Mouse (Mus musculus): ENCODE data around the gene Fbxo5. TPM values are rescaled to one million over a fixed set of nuclear protein-coding genes. Genes with fewer than 3 reads are reported as not detected.

Fbxo5 gene
- polyA plus RNA-seq, 1 experiment from 2014 or later = 75.1 TPM

DNA sequence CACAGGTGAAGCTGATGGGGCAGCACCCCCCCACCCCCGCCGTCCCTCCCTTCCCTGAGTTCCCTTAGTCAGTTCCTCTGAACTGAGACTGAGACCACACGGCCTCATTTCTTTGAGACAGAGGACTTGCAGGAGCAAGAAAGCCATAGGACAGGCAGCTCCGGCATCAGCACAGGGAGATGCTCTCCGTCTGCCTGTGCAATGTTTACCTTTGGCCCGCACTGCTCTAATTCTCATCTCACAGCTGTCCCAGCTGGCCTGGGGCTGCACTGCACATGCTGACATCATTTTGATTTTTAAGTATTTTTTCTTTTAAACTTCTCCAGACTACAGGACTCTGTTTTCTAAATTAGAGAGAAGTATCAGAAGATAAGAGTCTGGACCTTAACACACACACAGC lies 2.5 kb downstream of the Fbxo5 start:
- DNase-seq (ENCODE audit: low spot score) (no peak), ATAC-seq (ENCODE audit: insufficient read depth, low FRiP score, low TSS enrichment) (no peak)
- Histone ChIP-seq H3K27ac (ENCODE audit: low read depth, low read length) (no peak overlapping the region), H3K36me3 (ENCODE audit: control insufficient read depth, insufficient read depth, low read length) (0 out of 2 replicates have a peak, but pooled peaks cover 2% of the 10 kb centered on the region), H3K9ac (ENCODE audit: low read length) (no peak overlapping the region), H3K4me1 (ENCODE audit: control insufficient read depth, insufficient read depth, low read length) (peaks cover 7% of the 10 kb centered on the region), H3K9me3 (ENCODE audit: control insufficient read depth, low read length) (no peaks in the 10 kb centered on the region), H3K27me3 (ENCODE audit: control insufficient read depth, insufficient read depth, low read length) (no peaks in the 10 kb centered on the region), H3K4me2 (ENCODE audit: low read depth) (peak overlapping the region; percentile 35), H3K4me3 (ENCODE audit: low read depth, low read length) (peak overlapping the region; percentile 74)
- 38% methylated on average over 6 of the region's 6 CpGs for WGBS

- Histone ChIP-seq H3K9me3 (ENCODE audit: control insufficient read depth, low read length) (no peaks in the 10 kb centered on the region), H3K4me3 (ENCODE audit: low read depth, low read length) (no peak overlapping the region), H3K27ac (ENCODE audit: low read depth, low read length) (no peak overlapping the region), H3K36me3 (ENCODE audit: control insufficient read depth, insufficient read depth, low read length) (0 out of 2 replicates have a peak, but pooled peaks cover 2% of the 10 kb centered on the region), H3K27me3 (ENCODE audit: control insufficient read depth, insufficient read depth, low read length) (no peaks in the 10 kb centered on the region), H3K4me1 (ENCODE audit: control insufficient read depth, insufficient read depth, low read length) (peaks cover 7% of the 10 kb centered on the region), H3K4me2 (ENCODE audit: low read depth) (no peak overlapping the region), H3K9ac (ENCODE audit: low read length) (no peak overlapping the region)
- DNase-seq (ENCODE audit: low spot score) (no peak), ATAC-seq (ENCODE audit: insufficient read depth, low FRiP score, low TSS enrichment) (no peak)
- 97% methylated on average over 1 of the region's 1 CpGs for WGBS
Observed at GRCm38 (mm10) chr10:5800490-5800889, 4.9 kb downstream of the Fbxo5 start.

- Histone ChIP-seq H3K4me3 (ENCODE audit: low read depth, low read length) (no peak overlapping the region), H3K9ac (ENCODE audit: low read length) (no peak overlapping the region), H3K4me2 (ENCODE audit: low read depth) (no peak overlapping the region), H3K27ac (ENCODE audit: low read depth, low read length) (no peak overlapping the region), H3K9me3 (ENCODE audit: control insufficient read depth, low read length) (no peaks in the 10 kb centered on the region), H3K4me1 (ENCODE audit: control insufficient read depth, insufficient read depth, low read length) (peaks cover 6% of the 10 kb centered on the region), H3K27me3 (ENCODE audit: control insufficient read depth, insufficient read depth, low read length) (no peaks in the 10 kb centered on the region), H3K36me3 (ENCODE audit: control insufficient read depth, insufficient read depth, low read length) (0 out of 2 replicates have a peak, but pooled peaks cover 2% of the 10 kb centered on the region)
- DNase-seq (ENCODE audit: low spot score) (no peak), ATAC-seq (ENCODE audit: insufficient read depth, low FRiP score, low TSS enrichment) (no peak)
- 93% methylated on average over 4 of the region's 4 CpGs for WGBS
Observed at GRCm38 (mm10) chr10:5798069-5798468, 7.3 kb downstream of the Fbxo5 start.

DNA sequence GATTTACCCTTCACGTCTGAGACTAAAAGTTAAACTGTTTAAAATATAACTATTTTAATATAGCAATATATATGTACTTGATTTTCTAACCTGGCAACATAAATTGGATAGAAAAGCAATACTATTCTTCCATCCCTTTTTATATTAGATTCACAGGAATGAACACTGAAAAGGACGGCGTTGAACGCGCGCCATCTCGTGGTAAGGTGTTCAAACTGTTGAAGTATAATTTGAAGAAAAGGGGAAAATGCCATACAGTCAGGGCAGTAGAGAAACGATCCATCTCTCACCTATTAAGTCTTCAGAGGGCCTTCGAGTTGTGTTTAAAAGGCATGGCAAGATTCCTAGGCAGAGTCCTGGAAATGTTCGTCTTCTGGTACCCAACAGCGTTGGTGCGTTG lies 14.7 kb downstream of the Fbxo5 start:
- H3K9me3 ChIP-seq (ENCODE audit: control insufficient read depth, low read length) = no peaks in the 10 kb centered on the region
- no peaks in the 10 kb centered on the region for H3K27me3 ChIP-seq (ENCODE audit: control insufficient read depth, insufficient read depth, low read length)
- no peak overlapping the region for H3K27ac ChIP-seq (ENCODE audit: low read depth, low read length)
- no peak overlapping the region for H3K4me2 ChIP-seq (ENCODE audit: low read depth)
- H3K36me3 ChIP-seq (ENCODE audit: control insufficient read depth, insufficient read depth, low read length) = no peaks in the 10 kb centered on the region
- H3K4me3 ChIP-seq (ENCODE audit: low read depth, low read length) = no peak overlapping the region
- ATAC-seq (ENCODE audit: insufficient read depth, low FRiP score, low TSS enrichment) = no peak
- whole genome bisulfite sequencing = 26% methylated on average over 12 of the region's 12 CpGs
- no peak overlapping the region for H3K9ac ChIP-seq (ENCODE audit: low read length)
- H3K4me1 ChIP-seq (ENCODE audit: control insufficient read depth, insufficient read depth, low read length) = no peaks in the 10 kb centered on the region
- peak; percentile 59 for DNase-seq (ENCODE audit: low spot score)

DNA sequence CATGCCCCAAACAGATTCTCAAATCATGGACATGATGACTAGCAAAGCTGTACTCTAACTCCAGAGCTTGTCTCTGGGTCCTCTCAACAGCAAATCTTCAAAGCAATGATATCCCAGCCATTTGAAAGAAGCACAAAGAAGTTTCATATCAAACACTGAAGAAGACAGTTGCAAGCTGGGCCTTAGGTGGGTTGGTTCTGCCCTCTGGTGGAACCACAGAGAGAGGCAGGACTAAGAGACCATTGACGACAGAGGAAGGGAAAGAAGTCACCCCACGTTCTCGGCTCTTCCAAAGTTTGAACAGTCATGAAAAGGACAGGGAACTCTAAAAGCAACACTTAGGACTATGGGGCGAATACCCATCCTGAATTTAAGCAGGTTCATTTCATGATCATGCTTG lies 18.5 kb downstream of the Fbxo5 start:
- H3K27me3 ChIP-seq (ENCODE audit: control insufficient read depth, insufficient read depth, low read length) = no peaks in the 10 kb centered on the region
- no peak overlapping the region for H3K9ac ChIP-seq (ENCODE audit: low read length)
- no peak overlapping the region for H3K4me2 ChIP-seq (ENCODE audit: low read depth)
- H3K4me3 ChIP-seq (ENCODE audit: low read depth, low read length) = no peak overlapping the region
- no peaks in the 10 kb centered on the region for H3K9me3 ChIP-seq (ENCODE audit: control insufficient read depth, low read length)
- DNase-seq (ENCODE audit: low spot score) (no peak), ATAC-seq (ENCODE audit: insufficient read depth, low FRiP score, low TSS enrichment) (no peak)
- H3K36me3 ChIP-seq (ENCODE audit: control insufficient read depth, insufficient read depth, low read length) = no peaks in the 10 kb centered on the region
- 31% methylated on average over 4 of the region's 4 CpGs for WGBS
- no peaks in the 10 kb centered on the region for H3K4me1 ChIP-seq (ENCODE audit: control insufficient read depth, insufficient read depth, low read length)
- no peak overlapping the region for H3K27ac ChIP-seq (ENCODE audit: low read depth, low read length)

Other genes starting within 250 kb of the Fbxo5 start
- gene Myct1, start 211.8 kb downstream of the Fbxo5 start, polyA plus RNA-seq (2014; fragmentation: Nextera tagmentation; extraction: Ambion mirVana) = 2.1 and 2.4 TPM in 2 replicates
- 0.26 and 0.29 TPM in 2 replicates for gene Vip, start 166.4 kb downstream of the Fbxo5 start, polyA plus RNA-seq (2014; fragmentation: Nextera tagmentation; extraction: Ambion mirVana)
- 11.7 and 12.3 TPM in 2 replicates for gene Mtrf1l, start 18.3 kb upstream of the Fbxo5 start, polyA plus RNA-seq (2014; fragmentation: Nextera tagmentation; extraction: Ambion mirVana)
- 2.0 and 3.1 TPM in 2 replicates for gene Rgs17, start 116.8 kb upstream of the Fbxo5 start, polyA plus RNA-seq (2014; fragmentation: Nextera tagmentation; extraction: Ambion mirVana)